Mouse (Mus musculus): ENCODE data around the gene Dnajc3.
"Not testable (repeated sequence)": the region's sequence is repeated elsewhere in the genome, so short reads cannot be mapped to it uniquely, and the experiment has no call there.

Dnajc3 gene

GRCm38 (mm10) chr14:118931181-118931580 is 6.6 kb upstream of the Dnajc3 start:
- DNase-seq (ENCODE audit: low spot score), result no peak

- DNase-seq (ENCODE audit: low spot score), result no peak
Observed at GRCm38 (mm10) chr14:118932956-118933355, 4.8 kb upstream of the Dnajc3 start.

DNA sequence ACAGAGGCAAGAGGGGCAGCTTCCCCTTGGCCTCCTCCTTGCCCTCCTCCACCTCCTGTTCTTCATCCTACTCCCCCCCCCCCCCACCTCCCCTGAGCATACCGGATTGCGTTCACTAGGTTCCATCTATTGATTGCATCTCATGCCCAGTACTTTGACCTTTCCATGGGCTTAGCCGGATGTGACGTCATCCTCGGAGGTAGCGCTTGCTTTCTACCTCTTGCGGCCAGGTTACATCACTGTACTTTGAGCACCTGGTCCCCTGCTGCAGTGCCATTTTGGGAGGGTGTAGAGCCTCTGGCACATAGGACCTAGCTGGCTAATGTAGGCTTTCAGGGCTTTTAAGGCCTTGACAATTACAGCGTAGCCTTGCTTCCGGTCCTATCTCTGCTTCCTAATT is 3.1 kb upstream of the Dnajc3 start:
- peak; percentile 75 for DNase-seq (ENCODE audit: low spot score)

DNA sequence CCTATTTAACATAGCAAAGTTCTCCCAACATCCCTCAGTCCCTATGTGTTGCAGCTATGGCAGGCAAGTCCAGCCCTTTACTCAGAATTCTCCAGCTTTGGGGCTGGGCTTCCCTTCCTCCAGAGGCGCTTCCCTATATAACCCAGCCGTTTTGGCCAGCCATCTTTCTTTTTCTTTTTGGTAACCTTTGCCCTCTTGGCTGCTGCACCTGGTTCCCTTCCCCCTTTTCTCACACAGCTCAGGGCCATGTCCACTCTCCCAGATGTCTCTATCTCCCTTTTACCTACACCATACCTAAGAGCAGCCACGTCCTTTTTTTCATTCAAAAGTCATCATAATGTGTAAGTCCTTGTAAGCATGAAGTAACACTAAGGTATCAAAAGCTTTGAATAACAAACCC is 1.5 kb upstream of the Dnajc3 start:
- peak; percentile 58 for DNase-seq (ENCODE audit: low spot score)

DNA sequence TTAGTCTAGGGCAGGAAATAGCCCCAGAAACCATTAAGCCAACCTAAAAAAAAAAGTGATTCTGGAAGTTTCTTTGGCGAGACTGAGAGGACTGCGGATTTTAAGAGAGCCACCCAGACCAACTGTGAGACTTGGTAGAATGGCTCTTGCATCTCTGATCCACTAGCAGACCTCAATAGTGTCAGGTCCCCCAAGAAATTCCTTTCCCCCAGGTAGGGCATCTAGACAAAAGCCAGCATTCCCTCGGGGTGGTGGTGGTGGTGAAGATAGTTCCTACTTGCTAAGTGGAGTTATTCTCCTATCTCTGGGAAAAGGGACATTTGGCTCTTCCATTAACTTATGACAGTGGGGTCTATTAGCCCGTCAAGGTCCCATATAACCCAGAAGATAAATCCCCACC is 824 bp upstream of the Dnajc3 start:
- peak; percentile 7 for DNase-seq (ENCODE audit: low spot score)

DNA sequence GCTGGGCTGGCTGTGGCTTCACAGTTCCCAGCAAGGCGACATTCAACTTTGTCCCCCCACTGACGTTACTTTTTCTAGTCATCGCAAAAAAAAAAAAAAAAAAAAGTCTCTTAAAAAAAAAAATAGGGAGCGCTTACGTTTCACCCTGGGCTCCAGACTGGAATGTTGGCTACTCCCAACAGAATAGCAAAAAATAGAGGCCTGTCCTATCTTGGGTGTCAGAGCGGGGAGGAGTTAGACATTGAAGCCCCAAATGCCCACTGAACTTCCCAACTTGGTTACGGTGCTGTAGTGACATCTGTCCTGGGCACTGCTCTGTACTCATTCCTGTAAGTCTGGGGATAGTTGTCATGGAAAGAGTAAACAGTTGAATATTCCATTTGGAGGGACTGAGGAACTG is 775 bp downstream of the Dnajc3 start:
- no peak for DNase-seq (ENCODE audit: low spot score)

DNA sequence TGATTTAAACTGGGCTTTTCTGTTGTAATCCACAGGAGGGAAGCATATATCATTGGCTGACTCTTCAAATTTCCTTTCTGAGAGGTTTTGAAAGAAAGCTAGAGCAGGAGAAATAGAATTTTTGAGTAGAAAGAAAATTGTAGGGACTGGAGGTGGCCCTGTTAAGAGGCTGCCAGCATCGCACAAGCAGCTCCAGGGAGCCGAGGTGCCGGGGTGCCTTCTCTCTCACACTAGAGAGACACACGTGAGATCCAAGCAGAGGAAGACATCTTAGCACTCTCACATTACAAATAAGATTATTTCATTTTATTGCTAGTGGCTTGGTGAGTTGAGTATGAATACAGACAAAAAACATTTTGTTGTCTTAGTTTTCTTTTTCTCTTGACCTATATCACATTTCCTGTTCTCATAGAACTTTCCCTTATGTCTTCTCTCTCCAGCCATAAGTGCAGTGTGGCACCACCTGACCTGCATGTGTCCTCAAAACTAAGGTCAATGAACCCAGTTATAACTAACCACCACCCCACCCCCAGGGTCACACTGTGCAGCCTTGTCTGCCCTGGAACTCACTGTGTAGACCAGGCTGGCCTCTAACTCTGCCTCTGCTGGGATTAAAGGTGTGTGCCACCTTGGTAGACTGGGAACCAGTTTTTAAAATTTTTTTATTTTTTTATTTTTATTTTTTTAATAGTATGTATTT is 3.2 kb downstream of the Dnajc3 start:
- no peak for DNase-seq (ENCODE audit: low spot score)

DNA sequence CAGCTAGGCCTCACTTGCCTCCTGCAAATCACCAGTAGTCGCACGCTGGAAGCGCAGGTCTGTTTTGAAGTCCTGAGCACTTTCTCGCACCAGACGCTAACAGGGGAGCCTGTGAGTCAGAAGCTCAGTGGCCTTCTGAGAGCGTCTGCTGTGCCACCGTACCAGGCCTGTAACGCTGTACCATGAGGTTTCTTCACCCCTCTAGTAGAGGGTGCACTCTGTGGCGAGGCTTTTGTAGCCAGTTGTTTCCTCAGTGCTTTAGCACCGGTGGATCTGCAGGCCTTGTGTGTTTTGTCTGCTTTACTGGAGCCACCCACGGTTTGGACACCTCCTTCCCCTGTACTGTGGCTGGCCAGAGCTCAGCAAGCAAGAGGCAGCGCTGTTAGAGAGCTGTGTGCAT is 4.3 kb downstream of the Dnajc3 start:
- DNase-seq (ENCODE audit: low spot score), result no peak

DNA sequence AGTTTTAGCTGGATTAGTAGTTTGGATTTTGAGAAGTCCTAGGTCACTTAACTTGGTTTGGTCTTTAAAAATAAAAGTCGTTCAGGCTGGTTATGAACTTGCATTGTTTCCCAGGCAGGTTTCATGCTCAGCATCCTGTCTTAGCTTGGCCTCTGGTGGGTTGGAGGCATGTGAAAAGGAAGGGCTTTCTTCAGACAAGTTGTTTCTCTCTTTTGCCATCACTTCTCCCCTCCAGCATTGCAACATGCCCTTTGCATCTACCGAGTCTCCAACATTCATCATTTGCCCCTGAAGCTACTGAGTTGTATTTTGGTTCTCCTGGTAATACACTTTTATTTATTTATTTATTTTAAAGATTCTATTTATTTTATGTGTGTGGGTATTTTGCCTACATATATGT is 6.9 kb downstream of the Dnajc3 start:
- no peak for DNase-seq (ENCODE audit: low spot score)

DNA sequence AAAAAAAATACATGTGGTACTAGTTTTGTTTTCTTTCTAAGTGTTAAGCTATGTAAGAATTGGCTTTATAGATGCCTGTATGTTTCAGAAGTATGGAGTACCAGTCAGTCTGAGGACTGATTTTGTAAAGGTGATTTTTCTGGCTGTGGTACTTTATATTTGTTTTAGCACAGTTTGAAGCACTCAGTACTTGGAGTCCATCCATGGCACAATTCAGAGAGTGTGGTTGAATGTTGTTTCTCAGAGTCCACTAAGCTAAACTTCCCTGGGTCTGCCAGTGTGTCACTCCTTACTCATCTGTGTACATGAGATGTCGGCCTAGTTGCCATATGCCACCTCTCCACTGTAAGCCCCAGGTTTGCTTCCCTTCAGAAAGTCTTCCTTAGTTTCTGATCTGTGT is 11.1 kb downstream of the Dnajc3 start:
- DNase-seq (ENCODE audit: low spot score), result no peak

- no peak for DNase-seq (ENCODE audit: low spot score)
Observed at GRCm38 (mm10) chr14:118951912-118952583, 14.3 kb downstream of the Dnajc3 start.

- no peak for DNase-seq (ENCODE audit: low spot score)
Observed at GRCm38 (mm10) chr14:118958010-118958409, 20.2 kb downstream of the Dnajc3 start.

- no peak for DNase-seq (ENCODE audit: low spot score)
Observed at GRCm38 (mm10) chr14:118965356-118966000, 27.7 kb downstream of the Dnajc3 start.

DNA sequence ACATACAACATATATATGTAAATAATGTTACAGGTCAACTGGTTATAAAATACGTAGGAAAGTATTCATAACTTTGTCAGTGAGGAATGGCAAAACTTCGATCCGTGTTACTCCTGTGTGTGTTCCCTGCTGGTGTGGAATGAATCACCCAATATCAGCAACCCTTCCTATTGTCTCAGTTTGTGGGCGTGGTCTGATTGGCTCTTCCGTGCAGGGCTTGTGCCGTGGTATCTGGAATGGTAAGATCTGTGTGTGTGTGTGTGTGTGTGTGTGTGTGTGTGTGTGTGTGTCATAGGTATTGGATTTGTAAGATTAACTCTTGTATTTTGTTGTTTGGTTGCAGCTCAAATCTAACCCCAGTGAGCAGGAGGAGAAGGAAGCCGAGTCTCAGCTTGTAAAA is 29.9 kb downstream of the Dnajc3 start:
- no peak for DNase-seq (ENCODE audit: low spot score)

DNA sequence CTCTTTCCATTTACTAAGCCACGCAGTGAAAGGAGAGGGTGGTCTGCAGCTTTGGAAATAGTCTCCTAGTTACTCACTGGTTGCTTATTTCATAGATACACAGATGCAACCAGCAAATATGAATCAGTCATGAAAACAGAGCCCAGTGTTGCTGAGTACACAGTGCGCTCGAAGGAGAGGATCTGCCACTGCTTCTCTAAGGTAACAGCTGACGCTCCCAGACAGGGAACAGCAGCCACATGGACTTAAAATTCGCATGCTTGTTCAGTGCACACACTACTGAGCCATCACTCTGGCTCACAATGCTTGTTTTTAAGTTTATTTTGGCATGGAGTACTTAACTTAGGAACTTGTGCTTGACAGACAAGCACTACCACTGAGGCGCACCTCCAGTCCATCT is 34.5 kb downstream of the Dnajc3 start:
- no peak for DNase-seq (ENCODE audit: low spot score)

DNA sequence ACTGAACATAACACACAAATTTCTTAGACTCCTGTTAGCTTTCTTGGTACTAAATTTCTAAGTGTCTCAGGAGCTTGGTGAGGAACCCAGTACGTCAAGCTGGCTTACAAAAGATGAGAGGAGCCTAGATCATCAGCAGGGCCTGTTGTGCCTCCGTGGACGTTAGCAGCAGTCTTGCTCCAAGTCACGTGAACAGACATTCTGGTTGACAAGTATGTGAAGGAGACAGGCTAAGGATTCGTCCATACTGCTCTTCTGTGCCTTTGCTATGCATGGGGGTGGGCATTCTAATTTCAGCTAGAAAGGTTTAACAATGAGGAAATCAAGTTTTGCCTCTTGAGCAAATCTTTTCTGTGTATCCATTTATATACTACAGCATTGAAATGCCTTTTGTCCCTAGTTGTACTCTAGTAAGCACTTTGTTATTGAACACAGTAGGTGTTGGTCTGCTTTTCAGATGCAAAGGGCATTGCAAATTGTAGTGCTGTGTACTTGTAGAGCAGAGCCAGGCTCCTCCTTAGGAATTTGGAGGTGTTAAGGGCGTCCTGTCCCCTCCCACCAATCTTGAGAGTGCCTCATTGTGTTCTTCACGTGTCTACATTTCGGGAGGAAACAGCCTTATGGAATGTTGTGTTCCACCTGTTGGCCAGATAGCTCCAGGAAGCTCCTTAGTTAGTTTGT is 39.5 kb downstream of the Dnajc3 start:
- no peak for DNase-seq (ENCODE audit: low spot score)

- no peak for DNase-seq (ENCODE audit: low spot score)
Observed at GRCm38 (mm10) chr14:118979571-118980325, 42.0 kb downstream of the Dnajc3 start.

DNA sequence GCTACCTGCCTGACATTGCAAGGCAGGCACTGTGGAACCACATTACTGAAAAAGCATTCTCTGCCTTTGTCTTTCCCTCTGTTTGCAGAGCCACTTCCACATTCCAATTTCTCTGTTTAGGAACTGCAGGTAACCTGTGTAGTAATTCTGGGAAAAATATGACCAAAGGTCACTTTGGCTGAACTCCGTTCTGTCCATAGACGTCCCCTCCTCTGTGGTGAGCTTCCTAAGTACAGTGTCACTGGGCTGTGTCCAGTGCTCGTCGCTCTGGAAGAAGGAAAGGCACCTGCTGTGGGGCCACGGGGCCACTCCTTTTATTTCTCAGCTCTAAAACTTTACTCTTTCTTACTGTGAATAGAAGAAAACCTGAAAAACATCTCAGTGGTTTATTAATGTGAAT is 42.6 kb downstream of the Dnajc3 start:
- DNase-seq (ENCODE audit: low spot score), result peak; percentile 54

- DNase-seq (ENCODE audit: low spot score), result no peak
Observed at GRCm38 (mm10) chr14:118980890-118981289, 43.1 kb downstream of the Dnajc3 start.

DNA sequence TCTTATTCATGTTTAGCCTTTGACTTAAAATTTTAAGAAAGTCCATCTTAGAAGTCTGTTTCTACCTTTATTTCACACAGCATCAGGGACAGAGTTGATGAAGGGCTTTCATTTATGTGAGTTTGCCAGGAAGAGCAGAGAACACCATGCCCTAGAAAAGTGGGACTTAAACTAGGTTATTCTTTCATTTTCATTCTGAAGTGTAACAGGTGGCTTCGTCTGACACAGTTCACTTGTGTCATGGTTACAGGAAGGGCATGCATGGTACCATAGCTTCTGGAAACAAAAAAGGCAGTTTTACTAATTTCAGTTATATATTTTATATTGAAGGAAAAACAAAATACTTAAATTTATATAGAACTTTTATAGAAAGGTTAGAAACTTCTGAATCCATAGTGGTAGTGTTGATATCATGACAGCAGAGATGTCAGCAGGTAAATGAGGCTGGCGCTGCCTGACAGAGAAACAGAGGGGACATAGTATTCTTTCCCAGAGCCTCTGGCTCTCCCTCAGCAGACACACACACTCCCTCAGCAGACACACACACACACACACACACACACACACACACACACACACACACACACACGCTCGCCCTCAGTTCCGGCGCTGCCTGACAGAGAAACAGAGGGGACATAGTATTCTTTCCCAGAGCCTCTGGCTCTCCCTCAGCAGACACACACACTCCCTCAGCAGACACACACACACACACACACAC is 44.1 kb downstream of the Dnajc3 start:
- not testable (repeated sequence) for DNase-seq (ENCODE audit: low spot score)

- DNase-seq (ENCODE audit: low spot score), result not testable (repeated sequence)
Observed at GRCm38 (mm10) chr14:118982429-118983045, 44.8 kb downstream of the Dnajc3 start.

Data from yolk sac, embryonic 10.5 days (tissue).